Mouse (Mus musculus) adrenal gland (tissue): ENCODE measurements around the gene Gm36864.

ENCODE experiments used
- intact Hi-C: fragments of 180-260 bp; cut with DNase I; formaldehyde crosslinking; loops from one replicate; pipeline ENCODE4 v1.15.1; 2025

Gene Gm36864

GRCm38 (mm10) chr7:44254930-44255329 is 19.0 kb downstream of the Gm36864 start:
- intact Hi-C loops, result no loop called here

GRCm38 (mm10) chr7:44257278-44257677 is 21.3 kb downstream of the Gm36864 start, which contains the start of gene Acp4:
Gene Acp4 (minus strand): TSS chr7:44257378.
- intact Hi-C loops, result no loop called here

GRCm38 (mm10) chr7:44260410-44260809 is 24.4 kb downstream of the Gm36864 start:
- intact Hi-C loops, result loop anchor here (5.0 kb wide), 2 partner anchors 57 to 227 kb away; no protein-coding TSS in a partner anchor

- intact Hi-C loops, result loop anchor here (5.0 kb wide), 2 partner anchors 56 to 226 kb away; no protein-coding TSS in a partner anchor
Measured at GRCm38 (mm10) chr7:44261147-44261546, 25.2 kb downstream of the Gm36864 start, which contains the start of gene Gm15517. Gene Gm15517 (plus strand): TSS chr7:44261447.

GRCm38 (mm10) chr7:44262791-44263643 is 27.0 kb downstream of the Gm36864 start:
- intact Hi-C loops, result loop anchor here (2.0 to 5.0 kb wide), 3 partner anchors 54 to 224 kb away; no protein-coding TSS in a partner anchor

DNA sequence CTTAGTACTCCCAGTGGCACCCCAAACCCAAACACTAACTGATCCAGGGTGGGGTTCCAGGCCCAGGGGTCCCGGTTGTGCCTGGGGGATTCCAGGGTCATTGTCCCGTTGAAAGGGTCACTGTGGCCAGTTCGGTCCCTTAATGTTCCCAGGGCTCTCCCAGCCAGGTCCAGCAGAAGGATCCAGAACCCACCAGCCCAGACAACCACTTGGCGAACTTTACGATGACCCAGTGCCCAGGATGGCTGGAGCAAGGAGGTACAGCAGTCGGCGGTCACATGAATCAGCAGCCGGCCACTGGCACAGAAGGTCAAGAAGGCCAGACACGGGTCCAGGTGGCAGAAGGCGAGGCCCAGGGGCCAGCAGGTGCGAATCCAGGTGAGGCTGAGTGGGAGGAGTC is 32.1 kb downstream of the Gm36864 start:
- intact Hi-C loops, result no loop called here

GRCm38 (mm10) chr7:44269397-44269796 is 33.4 kb downstream of the Gm36864 start:
- intact Hi-C loops, result no loop called here

- intact Hi-C loops, result no loop called here
Measured at GRCm38 (mm10) chr7:44271309-44271708, 35.3 kb downstream of the Gm36864 start.

DNA sequence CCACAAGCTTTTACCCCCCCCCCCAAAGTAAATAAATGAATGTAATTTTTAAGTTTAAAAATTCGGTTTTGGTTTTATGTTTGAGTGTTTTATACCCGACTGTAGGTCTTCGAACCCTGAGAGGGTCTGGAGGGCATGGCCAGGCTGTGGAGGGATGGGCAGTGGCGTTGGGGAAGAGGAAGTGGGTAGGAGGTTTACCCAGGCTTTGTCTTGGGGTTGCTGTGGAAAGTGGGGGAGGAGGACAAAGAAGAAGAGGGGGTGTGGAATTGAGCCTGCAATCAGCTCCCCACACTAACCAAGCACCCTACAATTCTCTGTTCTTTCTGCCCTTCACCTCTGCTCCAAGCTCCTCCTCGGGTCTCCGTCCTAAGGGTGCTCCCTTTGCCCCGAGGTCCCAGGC is 36.6 kb downstream of the Gm36864 start:
- intact Hi-C loops, result no loop called here

GRCm38 (mm10) chr7:44273446-44273845 is 37.5 kb downstream of the Gm36864 start:
- intact Hi-C loops, result no loop called here

DNA sequence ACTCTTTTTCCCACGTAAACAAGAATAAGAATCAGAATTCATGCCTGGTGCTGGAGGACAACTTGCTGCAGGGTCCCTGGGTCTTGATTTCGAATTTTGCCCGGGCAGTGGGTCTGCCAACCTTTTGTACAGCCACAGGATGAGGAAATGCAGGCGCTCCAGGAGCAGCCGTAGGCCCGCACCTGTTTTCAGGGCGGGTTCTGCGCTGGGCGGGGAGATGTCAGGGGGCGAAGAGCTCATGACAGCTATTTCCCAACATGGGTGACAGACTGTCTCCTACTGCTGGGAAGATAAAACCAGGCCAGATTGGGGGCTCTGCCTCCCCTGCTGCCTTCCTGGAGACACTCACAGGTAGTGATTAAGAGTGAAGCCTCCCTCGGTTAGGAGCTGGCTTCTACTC is 38.1 kb downstream of the Gm36864 start:
- intact Hi-C loops, result no loop called here

GRCm38 (mm10) chr7:44275546-44275945 is 39.6 kb downstream of the Gm36864 start:
- intact Hi-C loops, result no loop called here

- intact Hi-C loops, result no loop called here
Measured at GRCm38 (mm10) chr7:44276461-44277249, 40.7 kb downstream of the Gm36864 start.

- intact Hi-C loops, result no loop called here
Measured at GRCm38 (mm10) chr7:44277250-44277622, 41.3 kb downstream of the Gm36864 start.

GRCm38 (mm10) chr7:44280959-44281358 is 45.0 kb downstream of the Gm36864 start:
- intact Hi-C loops, result no loop called here

DNA sequence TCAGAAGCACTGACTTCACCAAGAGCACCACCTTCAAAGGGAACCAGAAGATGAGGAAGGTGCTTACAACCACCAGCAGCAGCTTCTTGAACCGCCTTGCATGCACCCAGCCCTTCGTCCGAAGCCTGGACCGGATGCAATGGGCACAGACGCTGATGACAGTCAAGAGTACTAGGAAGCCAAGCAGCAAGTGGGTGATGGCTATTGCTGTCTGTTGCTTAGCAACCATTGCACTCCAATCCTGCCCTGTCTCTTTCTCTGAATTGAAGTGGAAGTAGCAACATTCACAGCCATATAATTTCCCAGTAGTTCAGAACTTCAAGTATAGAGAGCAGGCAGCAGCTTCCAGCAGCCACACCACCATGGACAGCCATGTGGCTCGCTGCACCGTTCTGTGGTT is 45.6 kb downstream of the Gm36864 start:
- intact Hi-C loops, result no loop called here

DNA sequence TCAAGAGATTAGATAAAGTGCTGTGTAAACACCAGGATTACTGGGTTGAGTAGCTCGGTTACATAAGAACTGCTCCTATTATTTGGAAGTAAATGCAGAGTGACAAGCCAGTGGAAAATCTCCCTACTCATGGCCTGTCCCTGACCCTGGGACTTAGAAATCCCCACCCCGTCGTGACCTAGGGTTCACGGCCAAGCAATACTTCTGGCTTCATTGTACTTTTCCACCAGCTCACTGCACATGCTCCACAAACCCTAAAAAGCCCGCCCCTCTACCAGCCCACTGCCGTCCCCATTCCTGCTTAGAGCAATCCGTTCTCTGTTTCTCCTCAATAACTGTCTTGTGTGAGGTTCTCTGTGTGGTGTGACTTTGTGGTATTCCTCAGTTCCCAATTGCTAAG is 51.8 kb downstream of the Gm36864 start:
- intact Hi-C loops, result no loop called here

DNA sequence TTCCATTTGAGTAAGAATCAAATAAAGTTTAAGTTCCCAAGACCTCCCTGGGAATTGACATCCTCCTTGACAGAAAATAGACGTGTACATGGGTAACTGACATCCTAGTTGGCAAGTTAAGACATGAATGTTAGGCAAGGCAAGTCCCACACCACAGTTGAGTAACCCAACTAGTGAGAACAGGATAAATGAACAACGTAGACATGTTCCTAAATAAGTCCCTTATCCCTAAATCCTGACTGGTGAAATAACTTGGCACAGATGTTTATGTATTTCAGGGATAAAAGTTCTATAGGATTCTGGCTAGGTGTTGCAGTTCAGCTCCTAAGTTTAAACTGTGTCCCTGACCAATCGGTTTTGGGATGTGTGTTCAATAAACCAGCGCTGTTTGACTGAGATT is 55.0 kb downstream of the Gm36864 start:
- intact Hi-C loops, result no loop called here

DNA sequence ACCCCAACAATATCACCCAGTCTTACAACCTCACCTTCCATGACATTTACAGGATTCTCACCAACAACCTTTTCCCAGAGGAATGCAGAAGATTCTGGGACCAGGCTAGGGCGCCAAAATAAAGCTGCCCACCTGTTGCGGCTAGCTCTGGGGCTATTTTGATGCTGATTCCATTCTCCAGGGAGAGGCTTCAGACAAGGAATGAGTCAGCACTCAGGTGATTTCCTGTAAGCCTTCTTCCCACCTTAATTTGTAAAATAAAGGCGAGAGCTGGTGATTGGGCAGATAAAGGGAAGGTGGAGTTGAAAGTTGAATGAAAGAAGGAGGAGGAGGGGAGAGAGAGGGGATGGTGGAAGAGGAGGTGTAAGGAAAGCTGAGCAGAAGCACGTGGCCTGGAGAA is 55.4 kb downstream of the Gm36864 start:
- intact Hi-C loops, result no loop called here
